Mouse (Mus musculus): Measurements from ENCODE around the gene H2-DMb2. TPM values are rescaled to one million over a fixed set of nuclear protein-coding genes. Genes with fewer than 3 reads are reported as not detected.

H2-DMb2 gene
- polyA plus RNA-seq, 1 experiment: 0.18 TPM

DNA sequence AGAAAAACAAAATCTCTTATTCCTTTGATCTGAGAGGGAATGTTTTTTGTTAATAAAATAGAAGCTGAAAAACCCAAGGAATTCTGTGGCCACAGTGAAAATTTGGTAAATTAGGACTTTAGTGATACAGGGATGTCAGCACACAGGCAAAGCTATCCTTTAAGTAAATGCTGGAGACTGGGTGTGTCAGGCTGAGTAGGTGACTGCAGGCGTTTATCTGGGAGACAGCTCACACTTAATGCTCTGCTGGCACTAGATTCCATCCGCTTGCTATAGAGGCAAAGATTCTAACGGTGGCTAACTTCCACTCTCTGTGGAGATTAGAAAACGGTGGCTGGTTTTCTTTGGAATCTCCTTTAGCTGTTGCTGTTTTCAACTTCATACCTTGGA is 27.4 kb downstream of the H2-DMb2 start:
- DNase-seq (ENCODE audit: low read depth): no peak
- TF ChIP-seq POLR2A (IDR thresholded peaks at IDR 0.05; ENCODE audit: borderline replicate concordance, extremely low read depth, insufficient read depth, insufficient read length, poor library complexity, severe bottlenecking) (no peak), CTCF (IDR thresholded peaks at IDR 0.05; ENCODE audit: borderline replicate concordance, extremely low read depth, insufficient read depth, insufficient read length) (no peak)

DNA sequence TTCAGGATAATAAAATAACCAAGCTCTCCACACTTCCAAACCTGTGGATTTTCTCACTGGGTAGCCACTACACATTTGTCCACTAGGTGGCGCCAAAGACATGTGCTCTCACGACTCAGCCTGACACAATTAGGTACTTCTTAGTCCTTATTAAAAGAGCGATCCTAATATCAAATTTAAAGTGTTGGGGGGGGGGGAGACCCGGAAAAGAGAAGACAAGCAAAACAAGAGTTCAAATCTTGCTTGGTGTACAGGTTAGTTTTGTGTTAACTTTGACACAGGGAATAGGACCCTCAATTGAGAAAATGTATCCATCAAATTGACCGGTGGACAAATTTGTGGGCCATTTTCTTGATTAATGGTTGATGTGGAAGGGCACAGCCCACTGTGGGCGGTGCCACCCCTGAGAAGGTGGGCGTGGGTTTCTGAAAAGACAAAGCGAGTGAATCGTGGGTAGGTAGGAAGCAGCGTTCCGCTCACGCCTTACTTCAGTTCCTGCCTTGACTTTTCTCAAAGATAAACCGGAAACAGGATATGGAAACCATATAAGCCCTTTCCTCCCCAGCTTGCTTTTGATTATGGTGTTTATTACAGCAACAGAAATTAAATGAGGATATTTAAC is 27.9 kb downstream of the H2-DMb2 start:
- peak; percentile 81 for DNase-seq (ENCODE audit: low read depth)
- TF ChIP-seq POLR2A (IDR thresholded peaks at IDR 0.05; ENCODE audit: borderline replicate concordance, extremely low read depth, insufficient read depth, insufficient read length, poor library complexity, severe bottlenecking): no peak
- peak; percentile 88; the same call in 1 of the 2 replicates for TF ChIP-seq CTCF (IDR thresholded peaks at IDR 0.05; ENCODE audit: borderline replicate concordance, extremely low read depth, insufficient read depth, insufficient read length)

DNA sequence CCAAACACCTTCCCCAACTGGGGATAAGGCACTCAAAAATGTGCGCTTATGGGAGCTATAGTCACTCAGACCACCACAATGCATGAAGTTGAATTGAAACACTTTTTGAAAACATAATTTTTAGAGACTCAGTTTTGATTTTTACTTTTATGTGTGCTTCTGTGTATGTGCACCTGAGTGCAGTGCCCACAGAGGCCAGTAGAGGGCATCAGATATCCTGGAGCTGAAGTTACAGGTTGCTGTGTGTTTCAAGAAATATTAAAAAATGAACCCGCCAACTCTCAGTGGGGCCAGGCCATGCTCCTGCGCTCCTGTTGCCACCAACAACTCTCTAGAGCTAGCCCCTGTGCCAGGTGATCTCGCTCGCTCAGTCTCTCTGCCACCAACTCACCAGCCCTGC is 29.4 kb downstream of the H2-DMb2 start:
- TF ChIP-seq POLR2A (IDR thresholded peaks at IDR 0.05; ENCODE audit: borderline replicate concordance, extremely low read depth, insufficient read depth, insufficient read length, poor library complexity, severe bottlenecking) (no peak), CTCF (IDR thresholded peaks at IDR 0.05; ENCODE audit: borderline replicate concordance, extremely low read depth, insufficient read depth, insufficient read length) (peak; percentile 28; the same call in 1 of the 2 replicates)

DNA sequence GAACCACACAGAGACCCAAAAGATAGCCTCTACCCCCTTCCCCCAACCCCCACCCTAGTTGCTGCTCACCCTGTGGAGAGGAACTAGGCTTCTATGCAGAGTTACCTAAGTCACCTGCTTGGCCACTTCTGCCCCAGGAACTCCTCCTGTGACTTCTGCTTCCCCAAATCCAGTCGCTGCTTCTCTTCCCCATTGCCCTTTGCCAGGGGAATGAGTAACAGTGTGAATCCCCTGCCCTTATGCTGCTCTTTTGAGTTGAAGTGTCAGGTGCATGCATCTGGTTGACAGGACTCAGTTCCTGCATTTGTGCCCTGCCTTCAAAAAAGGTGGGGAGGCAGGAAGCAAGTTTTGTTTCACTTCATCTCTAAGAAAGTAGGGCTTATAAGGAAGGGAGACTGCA is 31.0 kb downstream of the H2-DMb2 start:
- no peak for TF ChIP-seq CTCF (IDR thresholded peaks at IDR 0.05; ENCODE audit: borderline replicate concordance, extremely low read depth, insufficient read depth, insufficient read length)
- TF ChIP-seq POLR2A (IDR thresholded peaks at IDR 0.05; ENCODE audit: borderline replicate concordance, extremely low read depth, insufficient read depth, insufficient read length, poor library complexity, severe bottlenecking): no peak
- no peak for DNase-seq (ENCODE audit: low read depth)

More for the DNA sequence above, 29.4 kb downstream of the H2-DMb2 start:
- DNase-seq (ENCODE audit: low read depth): no peak

DNA sequence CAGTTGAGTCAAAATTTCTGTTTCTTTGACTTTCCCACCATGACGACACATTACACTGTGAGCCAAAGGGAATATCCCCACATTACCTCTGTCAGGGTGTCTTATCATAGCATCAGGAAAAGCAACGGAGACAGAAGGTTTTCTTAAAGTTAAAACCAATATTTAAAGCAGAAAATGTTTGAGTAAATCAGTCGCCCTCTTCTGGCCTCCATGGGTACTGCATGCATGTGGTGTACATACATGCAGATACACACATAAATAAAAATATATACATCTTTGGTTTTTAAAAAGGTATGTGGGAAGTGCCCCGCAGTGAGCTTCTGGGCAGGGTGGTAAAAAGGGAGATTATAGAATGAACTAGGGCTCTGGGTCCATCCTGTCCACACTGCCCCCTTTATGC is 34.1 kb downstream of the H2-DMb2 start:
- no peak for DNase-seq (ENCODE audit: low read depth)
- TF ChIP-seq POLR2A (IDR thresholded peaks at IDR 0.05; ENCODE audit: borderline replicate concordance, extremely low read depth, insufficient read depth, insufficient read length, poor library complexity, severe bottlenecking) (no peak), CTCF (IDR thresholded peaks at IDR 0.05; ENCODE audit: borderline replicate concordance, extremely low read depth, insufficient read depth, insufficient read length) (peak; percentile 24; the same call in 1 of the 2 replicates)

DNA sequence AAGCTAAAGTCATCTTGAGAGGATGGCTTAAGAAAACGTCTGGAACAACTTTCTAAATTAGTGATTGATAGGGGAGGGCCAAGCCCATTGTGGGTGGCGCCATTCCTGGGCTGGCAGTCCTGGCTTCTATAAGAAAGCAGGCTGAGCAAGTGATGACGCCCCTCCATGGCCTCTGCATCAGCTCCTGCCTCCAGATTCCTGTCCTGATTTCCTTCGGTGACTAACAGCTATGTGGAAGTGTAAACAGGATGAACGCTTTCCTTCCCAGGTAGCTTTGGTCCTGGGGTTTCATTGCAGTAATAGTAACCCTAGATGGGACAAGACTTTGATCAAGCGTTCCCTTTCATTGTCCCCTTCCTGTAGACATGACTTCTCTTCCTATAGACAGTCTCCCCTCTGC is 35.9 kb downstream of the H2-DMb2 start:
- TF ChIP-seq POLR2A (IDR thresholded peaks at IDR 0.05; ENCODE audit: borderline replicate concordance, extremely low read depth, insufficient read depth, insufficient read length, poor library complexity, severe bottlenecking) (no peak), CTCF (IDR thresholded peaks at IDR 0.05; ENCODE audit: borderline replicate concordance, extremely low read depth, insufficient read depth, insufficient read length) (no peak)
- DNase-seq (ENCODE audit: low read depth): no peak

DNA sequence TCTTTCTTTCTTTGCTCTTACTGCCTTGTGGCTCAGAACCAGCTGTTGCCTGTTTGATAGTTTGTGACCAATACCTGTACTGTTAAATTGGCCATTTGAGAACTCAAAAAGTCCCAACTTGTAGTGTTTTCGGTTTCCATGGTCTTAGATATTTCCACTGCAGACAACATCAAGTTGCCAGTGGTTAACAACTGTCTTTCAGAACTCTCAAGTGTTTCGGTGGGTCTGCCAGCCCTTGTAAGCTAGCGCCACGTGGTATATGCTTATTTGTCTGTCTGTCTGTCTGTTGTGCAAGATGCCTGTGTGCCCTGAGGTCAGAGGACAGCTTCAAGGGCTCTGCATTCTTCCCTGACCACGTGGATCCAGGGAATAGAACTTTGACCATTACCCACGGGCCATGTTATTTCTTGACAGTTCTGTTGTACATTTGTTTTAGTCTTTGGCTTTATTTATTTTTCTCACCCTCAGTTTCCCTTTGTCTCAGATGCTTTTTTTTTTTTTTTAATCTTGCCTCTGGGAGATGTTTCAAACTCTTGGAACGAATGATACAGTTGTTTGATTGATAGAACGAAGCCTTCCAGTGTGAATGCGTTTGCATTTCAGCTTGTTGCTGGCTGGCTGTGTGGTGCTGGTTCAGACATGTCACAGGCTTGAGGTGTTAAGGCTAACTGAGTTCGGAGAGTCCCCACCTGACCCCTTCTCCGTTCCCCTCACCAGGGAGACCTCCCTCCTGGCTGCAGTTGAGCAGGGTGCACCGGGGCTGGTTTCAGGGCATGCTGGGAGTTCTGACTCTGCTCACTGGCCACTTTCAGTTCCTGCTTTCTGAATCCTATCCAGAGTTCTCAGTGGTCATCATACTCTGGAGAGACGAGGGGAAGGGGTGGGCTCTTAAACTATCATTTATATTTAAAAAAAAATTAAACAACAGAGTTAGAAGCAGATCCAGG is 37.1 kb downstream of the H2-DMb2 start:
- no peak for DNase-seq (ENCODE audit: low read depth)

DNA sequence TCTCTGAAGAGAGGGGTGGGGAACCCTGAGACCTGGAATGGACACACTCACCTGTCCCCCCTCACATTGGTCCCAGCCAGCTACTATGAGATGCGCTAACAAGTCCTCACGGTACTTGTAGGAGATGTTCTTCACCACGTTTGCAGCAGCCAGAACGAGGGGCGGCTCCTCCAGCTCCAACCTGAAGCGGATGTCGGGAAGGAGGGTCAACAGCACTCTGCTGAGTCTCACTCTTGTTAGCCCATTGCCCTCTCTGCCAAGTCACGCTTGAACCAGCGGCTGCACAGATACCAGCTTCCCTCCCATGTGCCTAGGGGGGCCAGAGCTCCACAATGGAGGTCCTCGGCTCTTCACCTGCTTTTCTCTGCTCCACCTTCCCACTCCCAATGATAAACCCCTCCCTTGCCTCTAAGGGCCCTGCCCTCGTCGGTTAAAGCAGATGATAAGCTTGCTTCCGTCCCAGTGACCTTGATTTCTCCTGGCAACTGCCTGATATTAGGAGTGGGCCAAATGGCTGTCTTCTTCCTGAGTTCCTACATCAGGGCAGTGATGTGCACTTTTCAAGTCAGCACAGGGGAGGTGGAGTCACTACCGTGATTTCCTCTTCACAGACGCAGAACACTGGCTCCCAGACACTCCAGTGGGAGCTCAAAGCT is 40.6 kb downstream of the H2-DMb2 start:
- DNase-seq (ENCODE audit: low read depth): no peak
- TF ChIP-seq POLR2A (IDR thresholded peaks at IDR 0.05; ENCODE audit: borderline replicate concordance, extremely low read depth, insufficient read depth, insufficient read length, poor library complexity, severe bottlenecking): no peak
- no peak for TF ChIP-seq CTCF (IDR thresholded peaks at IDR 0.05; ENCODE audit: borderline replicate concordance, extremely low read depth, insufficient read depth, insufficient read length)

More for the DNA sequence above, 37.1 kb downstream of the H2-DMb2 start:
- no peak for TF ChIP-seq CTCF (IDR thresholded peaks at IDR 0.05; ENCODE audit: borderline replicate concordance, extremely low read depth, insufficient read depth, insufficient read length)
- no peak for TF ChIP-seq POLR2A (IDR thresholded peaks at IDR 0.05; ENCODE audit: borderline replicate concordance, extremely low read depth, insufficient read depth, insufficient read length, poor library complexity, severe bottlenecking)

DNA sequence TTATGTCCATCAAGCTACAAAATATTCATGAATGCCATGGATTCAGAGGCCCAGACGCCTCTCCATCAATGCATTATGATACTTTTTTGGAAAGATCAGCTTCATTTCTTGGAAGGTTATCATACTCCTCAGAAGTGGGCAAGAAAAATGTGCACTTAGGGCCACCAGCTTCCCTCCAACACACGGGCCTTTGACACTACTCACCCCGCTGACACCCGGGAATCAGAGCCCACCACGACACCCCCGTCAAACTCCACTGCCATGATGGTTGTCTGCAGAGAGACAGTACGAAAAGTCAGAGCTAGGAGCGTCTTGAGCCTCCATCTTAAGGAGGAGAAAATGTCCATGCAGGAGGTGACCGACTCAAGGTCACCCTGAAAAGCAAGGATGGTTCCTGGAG is 42.4 kb downstream of the H2-DMb2 start:
- no peak for TF ChIP-seq POLR2A (IDR thresholded peaks at IDR 0.05; ENCODE audit: borderline replicate concordance, extremely low read depth, insufficient read depth, insufficient read length, poor library complexity, severe bottlenecking)
- no peak for TF ChIP-seq CTCF (IDR thresholded peaks at IDR 0.05; ENCODE audit: borderline replicate concordance, extremely low read depth, insufficient read depth, insufficient read length)
- no peak for DNase-seq (ENCODE audit: low read depth)

DNA sequence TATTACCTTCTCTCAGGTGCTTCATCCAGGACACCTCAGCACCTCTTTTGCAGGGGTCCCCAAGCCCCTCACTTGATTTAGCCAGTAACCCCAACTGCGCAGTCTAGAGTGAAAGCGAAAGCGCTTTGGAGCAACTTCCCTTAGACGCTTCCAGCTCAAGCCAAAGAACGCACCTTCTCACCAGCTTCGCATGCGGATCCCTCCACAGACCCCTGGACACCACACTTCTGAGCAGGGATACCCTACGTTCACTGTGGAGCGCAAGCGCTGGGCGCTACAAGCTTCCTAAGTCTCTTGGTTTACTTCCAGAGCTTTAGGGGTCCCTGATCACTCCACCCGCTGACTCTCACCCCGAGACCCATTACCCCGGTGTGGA is 43.8 kb downstream of the H2-DMb2 start:
- no peak for DNase-seq (ENCODE audit: low read depth)
- no peak for TF ChIP-seq POLR2A (IDR thresholded peaks at IDR 0.05; ENCODE audit: borderline replicate concordance, extremely low read depth, insufficient read depth, insufficient read length, poor library complexity, severe bottlenecking)
- no peak for TF ChIP-seq CTCF (IDR thresholded peaks at IDR 0.05; ENCODE audit: borderline replicate concordance, extremely low read depth, insufficient read depth, insufficient read length)

DNA sequence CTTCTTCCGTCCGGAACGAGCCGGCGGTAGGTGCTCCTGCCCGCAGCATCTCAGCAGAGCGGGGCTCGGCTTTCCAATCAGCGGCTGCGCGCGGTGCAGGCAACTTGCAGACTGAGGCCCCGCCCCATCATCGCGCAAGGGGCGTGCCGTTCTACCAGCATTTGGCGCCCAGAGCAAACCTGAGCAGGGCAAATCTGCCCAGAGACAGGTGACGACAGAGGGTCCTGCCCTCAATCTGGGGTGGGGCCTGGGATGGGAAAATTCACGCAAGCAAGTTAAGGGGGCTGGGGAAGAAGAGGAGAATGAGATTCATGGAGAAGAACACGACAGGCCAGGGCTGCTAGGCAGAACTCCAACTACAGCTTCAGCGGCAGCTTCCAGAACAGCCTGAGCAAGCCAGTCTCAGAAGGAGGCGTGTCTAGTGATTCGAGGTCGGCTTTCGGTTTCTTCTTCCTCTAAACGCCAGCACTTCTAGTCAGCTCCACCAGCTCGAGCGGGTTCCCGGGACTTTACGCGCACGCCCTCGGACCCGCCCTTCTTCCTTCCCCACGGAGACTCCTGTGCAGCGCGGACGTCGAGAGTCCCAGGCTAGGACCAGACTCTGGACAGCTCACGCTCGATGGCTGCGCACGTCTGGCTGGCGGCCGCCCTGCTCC is 44.3 kb downstream of the H2-DMb2 start, which contains the start of the genes Tap1 and Psmb9:
TSS of gene Tap1 (plus strand) at position 293 of the 656 bp plus-strand sequence.
TSS of gene Psmb9 (minus strand) at position 504 of the 656 bp plus-strand sequence.
- TF ChIP-seq CTCF (IDR thresholded peaks at IDR 0.05; ENCODE audit: borderline replicate concordance, extremely low read depth, insufficient read depth, insufficient read length): no peak
- no peak for TF ChIP-seq POLR2A (IDR thresholded peaks at IDR 0.05; ENCODE audit: borderline replicate concordance, extremely low read depth, insufficient read depth, insufficient read length, poor library complexity, severe bottlenecking)
- peak; percentile 96 for DNase-seq (ENCODE audit: low read depth)
